In the genomic region with DNA sequence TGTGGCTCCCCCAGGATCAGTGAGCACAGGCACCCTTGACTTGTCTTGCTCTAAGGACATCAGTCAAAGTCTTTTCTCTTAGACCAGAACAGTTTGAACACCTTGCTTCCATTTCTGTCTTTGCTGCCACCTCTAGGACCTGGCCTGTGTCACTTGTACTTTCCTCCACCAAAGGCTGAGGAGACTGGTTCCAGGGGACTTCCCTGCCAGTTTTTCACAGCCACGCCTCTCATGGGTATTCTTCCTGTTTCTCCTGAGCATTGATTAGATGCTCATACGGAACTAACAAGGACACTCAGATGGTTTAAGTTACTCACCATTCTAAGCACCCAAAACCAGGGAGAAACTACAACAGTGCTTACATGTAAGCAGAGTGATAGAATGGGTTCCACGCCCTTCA, we compare ENCODE assay signal across 21 mouse cellular contexts. TPM values are rescaled to one million over a fixed set of nuclear protein-coding genes. Genes with fewer than 3 reads are reported as not detected.
A peak's percentile ranks its signal among the peaks of the same experiment; 100 is the strongest.
DNase-seq lines count a peak whose midpoint lies in the region; ATAC-seq and TF ChIP-seq lines count a peak whose summit lies in the region.
"Had no signal": no experiment of that assay in that cellular context is flagged by ENCODE, and none has a peak within 500 bp of the region (broad histone marks: within the 10 kb centered on the region; RNA-seq: fewer than 3 reads in every experiment).

No protein-coding gene starts in this region.

- H3K27ac ChIP-seq in liver, embryonic 12.5 days: peak overlapping the region; percentile 55
- no peak overlapping the region for H3K27ac ChIP-seq in liver, embryonic 11.5 days (ENCODE audit: low read depth, low read length)
- H3K27ac ChIP-seq in left cerebral cortex, adult 2 months: no peak overlapping the region
- H3K27ac ChIP-seq: kidney, postnatal 0 days; midbrain, embryonic 10.5 days had no signal

- H3K4me2 ChIP-seq in liver, embryonic 12.5 days: no peak overlapping the region
- H3K4me2 ChIP-seq in liver, embryonic 11.5 days: no peak overlapping the region
- H3K4me2 ChIP-seq: heart, embryonic 11.5 days; hindbrain, embryonic 13.5 days had no signal

- no peak for ATAC-seq in liver, embryonic 12.5 days
- no peak for ATAC-seq in liver, embryonic 11.5 days (replicated peaks; ENCODE audit: low FRiP score)
- peak; percentile 73 for ATAC-seq in granulocyte monocyte progenitor cell, adult 5-6 weeks (replicated peaks; ENCODE audit: poor library complexity, severe bottlenecking)
- peak; percentile 75 for ATAC-seq in megakaryocyte, adult 5-6 weeks (ENCODE audit: poor library complexity, severe bottlenecking)
- ATAC-seq: forebrain, embryonic 16.5 days had no signal

- no peak overlapping the region for H3K4me3 ChIP-seq in liver, embryonic 12.5 days
- no peak overlapping the region for H3K4me3 ChIP-seq in liver, embryonic 11.5 days (ENCODE audit: low read depth, low read length)
- no peak overlapping the region for H3K4me3 ChIP-seq in left cerebral cortex, adult 2 months
- H3K4me3 ChIP-seq: erythroblast, embryonic 14.5 days; hindbrain, embryonic 13.5 days; midbrain, embryonic 10.5 days; myocyte had no signal

- DNase-seq in liver, embryonic 11.5 days (ENCODE audit: low spot score): no peak
- peak; percentile 64 for DNase-seq in CD4-positive, CD25-positive, alpha-beta regulatory T cell, adult 2 months (ENCODE audit: low read depth, low spot score)
- no peak for DNase-seq in left cerebral cortex, adult 2 months (ENCODE audit: extremely low spot score in 1 of 2, low spot score in 2 of 2)
- no peak for DNase-seq in yolk sac, embryonic 10.5 days (ENCODE audit: low spot score)
- DNase-seq in embryo, embryonic 9.5 days (ENCODE audit: extremely low spot score): no peak
- DNase-seq: adrenal gland, adult 8-10 months; cerebellum, adult 11-12 months; gastrocnemius, postnatal 14 days; heart, postnatal 14 days; retina, postnatal 1 day; thymus, adult 18-20 months had no signal

- no peaks in the 10 kb centered on the region for H3K9me3 ChIP-seq in liver, embryonic 12.5 days (replicated peaks)
- H3K9me3 ChIP-seq in liver, embryonic 11.5 days (ENCODE audit: control insufficient read depth, low read length): no peaks in the 10 kb centered on the region
- H3K9me3 ChIP-seq: hindbrain, embryonic 13.5 days; midbrain, embryonic 10.5 days had no signal

- 61% methylated on average over 3 of the region's 3 CpGs for WGBS in liver, embryonic 12.5 days (ENCODE audit: insufficient replicate concordance)
- 64% methylated on average over 3 of the region's 3 CpGs for WGBS in liver, embryonic 11.5 days

- H3K4me1 ChIP-seq in liver, embryonic 12.5 days: peaks cover 51% of the 10 kb centered on the region
- peaks cover 29% of the 10 kb centered on the region for H3K4me1 ChIP-seq in liver, embryonic 11.5 days (replicated peaks; ENCODE audit: control insufficient read depth, insufficient read depth, low read length)

- intact Hi-C loops in left cerebral cortex, adult 2 months (cut with DNase I): no loop called here

- H3K36me3 ChIP-seq in liver, embryonic 12.5 days: peaks cover 14% of the 10 kb centered on the region
- H3K36me3 ChIP-seq in liver, embryonic 11.5 days (ENCODE audit: control insufficient read depth, insufficient read depth, low read length): no peaks in the 10 kb centered on the region

- no peaks in the 10 kb centered on the region for H3K27me3 ChIP-seq in liver, embryonic 12.5 days (replicated peaks)
- H3K27me3 ChIP-seq in liver, embryonic 11.5 days (replicated peaks; ENCODE audit: control insufficient read depth, insufficient read depth, low read length): no peaks in the 10 kb centered on the region
- H3K27me3 ChIP-seq: hindbrain, embryonic 13.5 days had no signal

- TF ChIP-seq CTCF in left cerebral cortex, adult 2 months (IDR thresholded peaks at IDR 0.05): no peak

- H3K9ac ChIP-seq in liver, embryonic 12.5 days: no peak overlapping the region
- H3K9ac ChIP-seq in liver, embryonic 11.5 days (ENCODE audit: low read depth, low read length): no peak overlapping the region
- H3K9ac ChIP-seq: hindbrain, embryonic 13.5 days had no signal

RNA-seq across cellular contexts. Expression of gene Rapgef1, which starts 59.0 kb away (rescaled TPM):
- polyA plus RNA-seq in liver, embryonic 12.5 days (2016; fragmentation: Nextera tagmentation; extraction: Ambion mirVana): 10.1 and 10.8 TPM in 2 replicates
- 15.2 and 16.5 TPM in 2 replicates for polyA plus RNA-seq in liver, embryonic 11.5 days (2014; fragmentation: Nextera tagmentation; extraction: Ambion mirVana)
- total RNA-seq in granulocyte monocyte progenitor cell, adult 5-6 weeks (2014; fragmentation: Nextera tagmentation): 29.6 and 31.9 TPM in 2 replicates
- 16.7 and 21.9 TPM in 2 replicates for total RNA-seq in granulocyte monocyte progenitor cell, adult 5-6 weeks (2017)
- 20.1 and 20.2 TPM in 2 replicates for total RNA-seq in megakaryocyte, adult 5-6 weeks (2015)
- total RNA-seq in megakaryocyte, adult 5-6 weeks (2017): 22.7 and 22.8 TPM in 2 replicates
- total RNA-seq in left cerebral cortex, adult 2 months (2021): 100 to 1,000 TPM; 102 to 108 TPM

Comparison
In these comparisons a context has a peak if more than half of its experiments do, and no peak if none do; other contexts are left out.
1. ATAC-seq: peak in granulocyte monocyte progenitor cell, adult 5-6 weeks (single experiment) and megakaryocyte, adult 5-6 weeks (single experiment); none in liver, embryonic 12.5 days (single experiment) and liver, embryonic 11.5 days (single experiment).